Mouse (Mus musculus) T-helper 1 cell (primary cell): ENCODE data around the gene H2-M10.2.
"Not testable (repeated sequence)": the region's sequence is repeated elsewhere in the genome, so short reads cannot be mapped to it uniquely, and the experiment has no call there.

Experiments
- in situ Hi-C: fragments of 300-600 bp; cut with MboI, MseI; formaldehyde crosslinking; loops from one replicate; pipeline ENCODE4 v1.15.1; 2025; ENCODE audit warnings: high pct_unique_total_duplicates

The H2-M10.2 gene

DNA sequence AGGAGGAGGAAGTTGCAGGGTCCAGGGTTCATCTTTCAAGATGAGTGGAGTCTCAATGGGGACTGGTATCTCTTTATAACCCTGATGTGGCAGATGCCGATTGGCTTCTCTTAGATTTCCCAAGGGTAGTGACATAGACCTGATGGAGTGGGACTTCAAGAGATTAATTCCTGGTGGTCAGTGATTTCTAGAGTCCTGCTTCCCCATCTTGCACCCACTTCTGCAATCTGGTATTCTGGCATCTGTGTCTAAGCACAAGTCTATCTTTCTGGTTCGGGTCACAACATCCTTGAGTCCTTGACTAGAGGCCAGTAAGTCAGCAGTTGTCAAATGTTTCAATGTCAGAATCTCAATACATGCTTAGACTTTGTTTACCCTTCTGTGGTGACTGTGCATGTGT, at the start of gene H2-M10.2:
Gene H2-M10.2, minus strand, starts transcription at position 101 of the 400 bp plus-strand sequence.
- in situ Hi-C loops = no loop called here

DNA sequence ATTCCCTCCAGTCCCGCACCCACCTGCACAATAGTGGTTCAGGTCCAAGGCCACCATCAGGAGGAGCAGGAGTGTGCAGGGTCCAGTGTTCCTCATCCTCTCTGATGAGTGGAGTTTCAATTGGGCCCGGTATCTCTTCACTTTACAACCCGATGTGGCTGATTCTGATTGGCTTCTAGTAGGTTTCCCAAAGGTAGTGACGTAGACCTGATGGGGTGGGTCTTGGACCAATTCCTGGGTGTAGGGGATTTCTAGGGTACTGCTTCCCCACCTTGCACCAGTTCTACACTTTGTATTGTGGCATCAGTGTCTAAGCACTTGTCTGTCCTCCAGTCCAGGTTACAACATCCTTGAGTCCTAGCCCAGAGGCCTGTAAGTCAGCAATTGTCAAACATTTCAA, 39.8 kb upstream of the H2-M10.2 start, which contains the start of gene H2-M10.1:
Gene H2-M10.1, minus strand, starts transcription at position 101 of the 400 bp plus-strand sequence.
- in situ Hi-C loops = no loop called here

DNA sequence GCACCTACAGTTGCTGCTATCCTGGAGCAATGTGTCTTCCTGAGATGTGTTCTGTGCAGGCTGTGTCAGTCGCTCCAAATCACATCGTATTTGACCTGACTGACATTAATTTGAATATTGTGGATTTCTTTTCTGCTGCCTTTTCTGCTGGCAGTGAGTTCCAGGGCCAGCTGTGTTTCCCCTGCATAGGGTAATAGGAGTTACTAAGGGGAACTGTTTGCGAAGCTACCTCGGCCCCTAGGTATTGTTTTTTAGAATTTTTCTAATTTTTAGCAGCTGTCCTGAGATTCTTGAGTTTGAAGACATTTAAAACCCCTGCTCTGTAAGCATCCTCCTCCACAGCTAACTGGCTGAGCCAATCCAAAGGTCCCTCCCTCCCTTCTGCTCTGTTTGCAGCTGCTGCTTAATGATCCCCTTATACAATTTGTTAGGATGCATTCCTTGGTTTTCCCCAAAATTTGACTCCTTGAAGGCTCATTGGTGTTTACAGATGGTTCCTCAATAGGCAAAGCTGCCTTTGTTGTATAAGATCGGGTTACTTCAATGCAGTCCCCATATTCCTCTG, 29.5 kb upstream of the H2-M10.2 start:
- in situ Hi-C loops = loop anchor here (5.0 kb wide), 1 partner anchor 42 kb away; no protein-coding TSS in a partner anchor

DNA sequence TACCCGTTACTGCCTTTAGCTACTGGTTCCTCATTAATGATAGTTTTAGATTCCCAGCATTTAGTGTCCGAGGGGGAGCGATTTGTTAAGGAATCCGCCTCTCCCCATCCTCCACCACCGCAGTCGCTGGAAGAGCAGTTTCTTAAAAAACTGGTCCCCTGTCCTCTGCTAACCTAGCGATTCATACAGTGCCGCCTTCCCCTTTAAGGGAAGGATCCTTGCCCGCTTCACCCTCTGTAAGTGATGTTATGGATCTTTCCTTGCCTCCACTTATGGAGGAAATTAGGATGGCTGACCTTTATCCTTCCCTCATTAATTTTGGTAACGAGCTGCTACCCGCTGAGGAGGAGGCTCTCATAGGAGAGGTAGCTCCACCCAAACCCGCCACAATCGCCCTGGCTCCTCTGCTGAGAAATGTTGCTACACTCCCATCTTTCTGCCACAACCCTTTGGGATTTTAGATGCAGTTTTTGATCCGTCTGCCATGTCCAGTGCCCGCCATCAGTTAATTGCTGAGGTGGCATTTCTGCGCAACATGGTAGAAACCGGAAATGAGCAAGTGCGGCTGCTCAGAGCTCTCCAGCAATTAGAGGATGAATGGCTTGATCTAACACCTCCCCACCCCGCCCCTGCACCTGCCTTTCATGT, 28.9 kb upstream of the H2-M10.2 start:
- in situ Hi-C loops = loop anchor here (5.0 kb wide), 1 partner anchor 42 kb away; no protein-coding TSS in a partner anchor

DNA sequence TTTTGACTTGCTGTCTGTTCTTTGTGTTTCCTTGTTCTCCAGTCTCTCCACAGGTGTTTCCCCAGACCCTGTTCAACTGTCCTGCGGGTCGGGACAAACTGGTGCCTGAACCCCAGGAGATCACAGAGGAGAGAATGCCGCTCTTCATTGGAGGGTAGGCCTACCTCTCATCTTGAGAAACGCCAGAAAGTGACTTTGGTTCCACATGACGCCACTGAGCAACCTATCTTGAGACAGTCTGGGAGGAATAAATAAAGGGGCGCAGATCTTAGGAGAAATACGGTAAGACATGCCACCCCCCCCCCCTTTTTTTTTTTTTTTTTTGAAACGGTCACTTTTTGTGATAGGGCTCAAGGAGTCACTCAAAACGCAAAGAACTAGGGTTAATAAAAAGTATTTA, 28.2 kb upstream of the H2-M10.2 start:
- in situ Hi-C loops = loop anchor here (5.0 kb wide), 1 partner anchor 103 kb away; no protein-coding TSS in a partner anchor

DNA sequence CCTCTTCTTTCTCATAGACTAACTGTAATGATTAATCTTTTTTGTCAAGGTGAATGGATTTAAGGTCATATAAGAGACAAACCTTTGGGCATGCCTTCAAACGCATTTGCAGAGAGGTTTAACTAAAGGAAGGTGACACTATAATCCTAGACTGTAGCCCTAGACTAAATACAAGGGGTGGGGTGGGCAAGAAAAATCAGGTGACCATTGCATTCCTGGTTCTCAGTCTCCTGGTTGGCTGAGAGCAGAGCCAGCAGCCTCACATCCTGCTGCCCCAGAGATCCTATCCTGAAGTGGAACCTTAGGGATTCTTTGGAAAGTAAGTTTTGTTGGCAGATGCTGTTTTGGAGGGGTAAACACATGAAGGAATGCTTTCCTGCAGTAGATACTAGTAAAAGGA, 23.0 kb upstream of the H2-M10.2 start:
- in situ Hi-C loops = no loop called here

DNA sequence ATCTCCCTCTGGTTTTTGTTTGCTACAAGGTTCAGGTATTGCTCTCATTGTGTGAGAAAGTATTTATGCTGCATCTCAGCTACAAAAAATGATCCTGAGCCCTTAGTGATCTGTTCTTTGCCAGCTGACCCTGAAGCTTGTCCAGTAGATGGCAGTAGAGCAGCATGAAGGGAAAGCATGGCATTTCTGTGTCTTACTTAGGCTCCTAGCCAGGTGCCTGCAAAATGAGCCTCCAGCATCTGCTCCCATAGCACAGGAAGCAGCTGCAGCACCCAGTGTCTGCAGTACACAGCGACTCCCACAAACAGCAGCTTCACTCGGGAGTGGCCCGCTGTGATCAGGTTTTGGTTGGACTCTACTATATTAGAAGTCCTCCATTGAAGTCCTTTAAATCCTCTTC, 22.6 kb upstream of the H2-M10.2 start:
- in situ Hi-C loops = not testable (repeated sequence)

DNA sequence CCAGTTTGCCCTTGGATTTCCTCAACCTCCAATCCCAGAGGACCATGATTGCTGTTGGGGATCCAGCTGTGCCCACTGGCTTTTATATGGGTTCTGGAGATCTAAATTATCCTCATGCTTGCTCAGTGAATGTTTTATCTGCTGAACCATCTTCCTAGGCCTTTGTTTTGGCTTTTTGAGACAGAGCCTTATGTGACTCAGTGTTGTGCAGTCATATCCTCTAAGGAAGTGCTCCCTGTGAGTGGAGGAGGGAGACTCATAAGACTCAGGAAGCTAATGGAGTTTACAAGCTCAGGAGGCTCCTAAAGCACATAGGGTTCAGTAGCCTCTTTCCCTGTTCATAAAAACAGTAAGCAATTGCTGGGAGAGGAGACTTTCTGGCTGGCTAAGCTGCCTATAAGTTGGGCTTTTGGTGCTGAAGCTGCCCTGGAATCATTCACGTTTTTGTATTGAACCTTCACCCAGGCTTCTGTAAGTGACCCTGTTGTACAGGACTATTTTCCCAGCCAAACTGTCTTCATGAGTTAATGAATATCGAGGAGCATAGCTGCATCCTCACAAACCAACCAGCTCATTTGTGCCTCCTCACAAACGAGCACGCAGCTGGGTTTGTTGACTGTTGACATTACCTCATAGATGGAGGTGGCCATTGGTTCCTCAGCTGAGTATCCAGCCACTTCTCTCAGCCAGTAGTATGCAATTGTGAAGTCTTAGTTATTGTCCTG, 4.6 kb downstream of the H2-M10.2 start:
- in situ Hi-C loops = loop anchor here (5.0 kb wide), 1 partner anchor 41 kb away; no protein-coding TSS in a partner anchor

DNA sequence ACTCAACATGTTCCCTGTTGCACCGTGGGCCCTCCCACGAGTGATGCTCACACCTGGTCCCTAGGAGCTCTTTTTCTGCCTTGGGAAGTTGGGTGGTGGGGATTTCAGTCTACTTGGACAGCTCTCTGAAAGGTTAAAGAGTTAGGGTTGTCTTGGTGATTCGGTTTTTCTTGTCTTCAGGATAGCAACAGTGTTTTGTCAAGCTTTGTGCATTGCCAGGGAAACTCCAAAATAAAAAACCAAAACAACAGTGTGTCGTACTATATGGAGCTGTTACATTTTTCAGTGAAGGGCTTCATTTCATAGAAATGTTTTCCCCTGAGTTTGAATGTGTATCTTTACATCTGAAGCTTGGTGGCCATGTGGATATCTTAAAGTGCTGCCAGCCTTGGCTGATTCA, 11.5 kb downstream of the H2-M10.2 start:
- in situ Hi-C loops = no loop called here

DNA sequence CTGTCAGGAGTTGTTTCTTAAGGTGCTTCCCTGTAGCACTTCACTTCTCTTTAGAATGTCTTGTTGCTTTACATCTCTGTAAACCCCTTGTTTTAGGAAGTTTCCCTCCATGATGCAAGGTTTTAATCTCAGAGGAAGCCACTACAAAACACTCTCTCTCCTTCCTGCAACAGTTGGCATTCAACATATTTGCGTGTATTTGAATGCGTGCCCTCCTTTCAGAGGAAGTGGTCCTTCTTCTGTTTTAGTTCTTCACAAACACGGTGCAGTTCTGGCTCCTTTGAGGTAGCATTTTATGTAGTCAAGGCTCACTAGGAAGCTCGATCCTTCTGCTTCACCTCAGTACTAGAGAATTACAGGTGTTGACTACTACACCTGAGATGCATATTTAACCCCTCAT, 12.5 kb downstream of the H2-M10.2 start:
- in situ Hi-C loops = no loop called here

DNA sequence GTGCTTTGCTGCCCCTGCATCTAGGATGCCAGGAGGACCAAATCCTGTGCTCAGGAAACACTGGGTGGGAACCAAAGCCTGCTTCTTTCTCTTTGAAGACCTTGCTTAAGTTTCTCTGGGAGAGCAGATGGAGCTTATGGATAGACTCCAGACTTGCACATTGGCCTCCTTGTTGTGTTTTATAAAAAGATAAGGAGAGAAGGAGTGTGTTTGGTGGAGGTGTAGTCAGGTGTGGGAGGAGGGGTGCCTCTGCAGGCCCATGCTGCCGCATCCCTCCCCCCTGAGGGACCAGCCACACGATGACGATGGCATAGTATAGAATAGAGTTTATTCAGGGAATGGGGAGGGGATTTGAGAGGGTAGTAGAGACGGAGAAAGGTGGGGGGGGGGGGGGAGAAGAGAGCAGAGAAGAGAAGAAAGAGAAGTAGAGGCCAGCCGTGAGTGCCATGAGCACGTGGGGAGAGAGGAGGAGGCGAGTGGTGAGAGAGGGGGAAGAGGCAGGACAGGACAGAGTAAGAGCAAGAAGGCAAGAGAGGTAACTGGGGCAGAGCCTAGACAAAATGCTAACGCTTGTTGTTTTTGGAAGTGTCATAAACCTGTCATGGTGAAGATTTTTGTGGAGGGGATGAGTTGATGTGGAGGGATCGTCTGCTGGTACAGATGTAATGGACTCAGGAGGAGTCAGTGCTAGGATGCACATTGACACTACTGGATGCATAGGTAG, 13.5 kb downstream of the H2-M10.2 start:
- in situ Hi-C loops = no loop called here

DNA sequence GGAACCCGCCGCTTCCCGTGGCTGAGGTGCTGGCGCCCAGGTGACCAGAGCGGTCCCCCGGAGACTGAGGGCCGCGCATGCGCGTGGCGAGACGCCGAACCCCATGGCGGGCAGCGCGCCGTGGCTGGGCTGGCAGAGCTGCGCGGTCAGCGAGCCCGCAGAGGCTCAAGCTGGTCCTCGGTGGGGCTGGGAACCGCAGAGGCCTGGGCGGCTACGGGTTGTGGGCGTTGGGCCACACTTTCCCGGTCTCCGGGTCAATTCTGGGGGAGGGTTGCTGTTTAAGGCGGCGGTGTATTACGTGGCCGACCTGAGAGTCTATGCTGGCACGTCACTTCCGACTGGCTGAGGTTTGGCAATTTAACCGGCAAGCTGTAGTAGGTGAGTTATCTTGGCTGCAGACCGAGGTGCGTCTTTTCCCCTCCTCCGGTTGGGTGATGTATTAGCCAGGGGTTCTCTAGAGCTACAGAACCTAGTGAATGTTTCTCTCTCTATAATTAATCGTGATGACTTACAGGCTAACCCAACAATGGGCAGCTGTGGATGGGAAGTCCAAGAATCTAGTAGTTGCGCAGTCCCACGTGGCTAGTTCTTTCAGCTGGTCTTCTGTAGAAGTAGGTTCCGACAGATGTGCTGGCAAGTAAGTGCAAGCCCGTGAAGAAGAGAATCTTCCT, 14.6 kb downstream of the H2-M10.2 start, which contains the start of gene Trim39:
Gene Trim39, minus strand, starts transcription at position 662 of the 671 bp plus-strand sequence.
- in situ Hi-C loops = no loop called here

DNA sequence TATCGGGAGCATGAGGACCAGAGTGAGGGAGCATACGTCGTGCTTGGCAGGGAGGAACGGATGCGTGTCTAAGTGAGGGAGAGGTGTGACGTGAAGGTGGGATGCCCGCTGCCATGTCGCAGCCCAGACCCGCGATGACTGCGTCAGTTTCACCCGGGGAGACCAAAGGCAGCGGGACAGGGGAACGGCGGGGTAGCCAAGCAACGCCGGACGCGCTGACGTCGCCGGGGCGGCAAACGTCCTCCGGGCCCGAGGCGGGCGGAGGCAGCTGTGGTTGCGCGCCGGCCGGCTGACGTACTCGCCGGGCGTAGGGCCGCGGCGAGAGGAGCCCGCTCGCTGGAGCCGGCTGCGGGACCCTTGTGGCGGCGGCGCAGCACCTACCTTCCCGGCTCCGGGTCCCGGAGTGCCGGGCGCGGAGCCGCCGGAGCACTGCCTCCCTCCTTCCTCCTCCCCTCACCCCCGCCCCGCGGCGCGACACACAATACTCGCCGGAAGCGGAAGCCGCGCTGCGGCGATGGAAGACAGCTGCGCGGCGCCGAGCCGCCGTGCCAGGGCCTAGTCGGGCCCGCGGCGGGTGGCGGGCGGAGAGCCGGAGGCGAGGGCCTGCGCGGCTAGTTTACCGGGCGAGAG, 15.2 kb downstream of the H2-M10.2 start:
- in situ Hi-C loops = no loop called here

DNA sequence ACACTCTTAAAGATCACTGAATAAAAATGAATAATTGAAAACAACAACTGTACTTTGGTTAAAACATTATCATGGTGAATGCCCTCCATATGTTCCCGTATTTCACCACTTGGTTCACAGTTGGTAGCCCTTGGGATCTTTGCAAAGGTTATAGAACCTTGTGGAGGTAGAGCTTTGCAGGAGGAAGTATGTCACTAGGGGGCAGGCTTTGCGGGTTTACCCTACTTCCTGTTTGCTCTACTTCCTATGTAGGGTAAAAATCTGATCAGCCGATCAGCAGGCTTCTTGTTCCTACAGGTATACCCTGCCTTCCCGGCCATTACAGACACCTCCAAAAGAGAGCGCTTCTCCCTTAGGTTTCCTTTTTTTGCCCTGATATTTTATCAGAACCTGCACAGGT, 20.5 kb downstream of the H2-M10.2 start:
- in situ Hi-C loops = no loop called here

DNA sequence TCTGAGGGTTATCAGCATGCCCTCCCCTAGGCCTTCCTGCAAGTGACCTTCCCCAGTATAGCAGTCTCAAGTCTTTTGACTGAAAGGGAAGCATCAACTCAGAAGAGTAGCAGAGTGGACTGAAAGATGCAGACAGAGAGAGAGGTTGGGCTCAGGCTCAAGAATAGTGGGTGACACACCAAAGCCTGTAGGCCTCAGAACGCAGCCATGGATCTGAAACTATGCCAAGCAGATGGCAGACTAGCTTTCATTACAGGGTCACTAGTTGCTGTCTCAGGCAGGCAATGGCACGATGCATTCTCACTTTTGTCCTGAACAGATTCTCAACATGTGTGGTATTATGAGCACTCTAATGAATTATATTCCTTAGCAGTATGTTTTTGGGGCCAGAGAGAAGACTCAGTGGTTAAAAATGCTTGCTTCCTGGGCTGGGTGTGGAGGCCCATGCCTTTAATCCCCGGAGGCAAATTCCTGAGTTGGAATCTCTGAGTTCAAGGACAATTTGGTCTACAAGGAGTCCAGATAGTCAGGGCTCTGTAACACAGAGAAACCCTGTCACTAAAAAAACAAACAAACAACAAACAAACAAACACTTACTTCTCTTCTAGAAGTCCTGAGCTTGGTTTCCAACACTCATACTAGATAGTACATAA, 21.9 kb downstream of the H2-M10.2 start:
- in situ Hi-C loops = no loop called here

DNA sequence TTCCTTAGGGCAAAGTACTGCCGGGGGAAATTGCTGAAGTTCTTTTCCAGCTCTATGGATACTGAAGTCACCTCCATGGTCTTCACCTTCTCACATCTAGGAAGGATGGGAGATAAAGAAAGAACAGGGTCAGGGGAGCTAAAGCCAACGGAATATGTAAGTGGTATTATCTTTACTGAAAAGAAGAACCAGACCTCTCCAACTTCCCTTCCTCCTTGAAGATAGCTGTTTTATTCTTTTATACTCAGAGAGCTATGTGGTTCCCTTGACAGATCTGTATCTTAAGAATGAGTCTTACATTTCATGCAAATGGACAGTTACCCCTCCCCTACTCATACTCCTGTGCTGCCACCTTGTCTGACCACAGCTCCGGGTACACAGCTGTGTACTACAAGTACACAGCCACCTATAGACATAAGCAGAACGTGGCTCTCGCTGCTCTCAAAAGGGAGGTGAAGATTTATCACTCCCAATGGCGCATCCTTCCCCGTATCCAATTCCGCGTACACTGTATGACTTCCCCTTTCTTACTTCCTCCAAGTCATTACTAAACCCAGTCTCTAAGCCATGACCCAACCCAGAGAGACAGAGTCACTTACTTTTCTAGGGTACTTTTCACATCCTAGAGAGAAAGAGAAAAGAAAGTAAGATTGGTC, 24.7 kb downstream of the H2-M10.2 start:
- in situ Hi-C loops = no loop called here

DNA sequence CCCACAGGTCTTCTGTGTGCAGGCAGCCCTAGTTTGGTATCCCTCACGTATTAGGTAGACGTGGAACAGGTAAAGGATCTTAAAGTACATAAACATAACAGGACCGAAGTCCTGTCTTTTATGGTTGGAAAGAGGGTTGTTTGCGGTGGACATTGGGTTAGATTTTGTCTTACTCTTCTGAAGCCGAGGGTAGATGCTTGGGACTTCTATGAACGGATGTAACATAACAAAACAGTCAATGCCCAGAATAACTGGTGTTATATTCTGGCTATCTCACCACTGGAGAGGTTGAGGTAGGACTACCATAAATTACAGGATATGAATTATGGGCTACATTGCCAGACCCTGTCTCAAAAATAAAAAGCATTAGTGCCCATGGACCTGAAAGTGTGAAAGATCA, 28.3 kb downstream of the H2-M10.2 start, which contains the start of gene Rpp21:
Gene Rpp21, minus strand, starts transcription at position 101 of the 400 bp plus-strand sequence.
- in situ Hi-C loops = no loop called here

DNA sequence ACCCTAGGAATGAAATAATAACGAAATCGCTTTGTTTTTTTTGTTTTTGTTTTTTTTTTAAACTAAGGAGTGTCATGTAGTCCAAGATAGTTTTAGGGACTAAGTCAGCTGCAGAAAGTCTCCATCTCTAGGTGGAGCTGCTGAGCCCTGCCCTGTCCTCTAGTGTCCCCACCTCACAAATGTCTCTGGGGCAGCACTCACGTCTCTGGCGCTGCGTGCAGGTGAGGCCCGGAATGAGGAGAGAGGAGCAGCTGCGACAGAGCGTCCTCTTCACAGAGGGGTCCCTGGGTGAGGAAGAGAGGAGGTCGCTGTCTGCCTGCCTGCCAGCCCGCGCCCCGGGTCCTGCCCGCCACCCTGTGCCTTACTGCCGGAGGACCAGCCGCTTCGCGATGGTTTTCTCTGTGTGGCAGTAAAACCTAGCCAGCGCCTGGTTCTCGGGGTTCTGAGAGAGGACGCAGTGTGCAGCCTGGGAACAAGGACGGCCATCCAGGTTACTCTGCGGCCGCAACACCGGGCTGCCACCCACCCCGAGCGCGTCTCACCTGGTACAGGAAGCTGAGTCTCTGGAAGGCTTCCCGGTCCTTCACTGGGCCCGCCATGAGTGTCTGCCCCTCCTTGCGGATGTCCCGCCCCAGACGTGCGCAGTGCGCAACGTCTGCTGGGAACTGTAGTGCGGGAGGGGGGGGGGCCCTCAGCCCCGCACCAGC, 28.9 kb downstream of the H2-M10.2 start:
- in situ Hi-C loops = no loop called here

DNA sequence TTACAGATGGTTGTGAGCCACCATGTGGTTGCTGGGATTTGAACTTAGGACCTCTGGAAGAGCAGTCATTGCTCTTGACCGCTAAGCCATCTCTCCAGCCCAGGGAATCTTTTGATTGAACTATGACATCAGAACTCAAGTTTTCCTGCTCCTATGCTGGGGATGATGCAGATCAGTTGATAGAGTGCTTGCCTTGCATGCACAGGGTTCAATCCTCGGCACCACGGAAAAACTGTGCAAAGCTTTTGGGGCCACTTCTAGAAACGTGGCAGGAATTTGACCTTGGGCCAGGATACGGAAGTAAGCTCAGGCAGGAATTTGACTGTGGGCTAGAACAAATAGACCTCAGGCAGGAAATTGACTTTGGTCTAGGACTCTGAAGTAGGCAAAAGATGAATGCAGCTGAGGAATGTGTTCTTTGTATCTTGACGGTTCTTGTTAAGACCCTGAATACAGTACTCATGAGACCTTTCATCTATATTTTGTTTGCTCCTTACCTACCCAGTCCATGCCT, 33.1 kb downstream of the H2-M10.2 start:
- in situ Hi-C loops = no loop called here
